Comparison of ENCODE assay signal across 27 mouse cellular contexts in genomic region chr8:93274609-93275008, GRCm38 (mm10). TPM values are rescaled to one million over a fixed set of nuclear protein-coding genes. Genes with fewer than 3 reads are reported as not detected.
DNase-seq lines count a peak whose midpoint lies in the region; ATAC-seq and TF ChIP-seq lines count a peak whose summit lies in the region.
"Had no signal": no experiment of that assay in that cellular context is flagged by ENCODE, and none has a peak within 500 bp of the region (broad histone marks: within the 10 kb centered on the region; RNA-seq: fewer than 3 reads in every experiment).

No protein-coding gene starts in this region.

- no peak for ATAC-seq in liver, postnatal 0 days
- ATAC-seq in granulocyte monocyte progenitor cell, adult 5-6 weeks (replicated peaks; ENCODE audit: poor library complexity, severe bottlenecking) = no peak
- no peak for ATAC-seq in activated CD4-positive, CD25-positive, alpha-beta regulatory T cell, adult 4 months
- ATAC-seq: CD4-positive, CD25-positive, alpha-beta regulatory T cell, adult 4 months; Patski had no signal

- H3K4me2 ChIP-seq in liver, postnatal 0 days (ENCODE audit: low read depth, low read length) = no peak overlapping the region

- peaks cover 5% of the 10 kb centered on the region; the same call in 1 of the 2 replicates for H3K79me2 ChIP-seq in liver, adult 2 months (ENCODE audit: control insufficient read depth, insufficient read depth, low read length)

- WGBS in liver, adult 2 months = 23% methylated on average over 4 of the region's 4 CpGs
- 64% methylated on average over 4 of the region's 4 CpGs for WGBS in liver, postnatal 0 days (ENCODE audit: insufficient replicate concordance)
- WGBS in small intestine, adult 2 months = 68% methylated on average over 4 of the region's 4 CpGs

- no peak for TF ChIP-seq POLR2A in liver, adult 2 months (IDR thresholded peaks at IDR 0.05; ENCODE audit: extremely low read depth, insufficient read depth, low read length)
- TF ChIP-seq POLR2A in small intestine, adult 2 months (IDR thresholded peaks at IDR 0.05; ENCODE audit: low read depth, low read length) = no peak

- H3K4me3 ChIP-seq in liver, adult 2 months (ENCODE audit: insufficient read depth, low read depth, low read length) = no peak overlapping the region
- H3K4me3 ChIP-seq in liver, postnatal 0 days (ENCODE audit: low read depth, low read length) = no peak overlapping the region
- H3K4me3 ChIP-seq in small intestine, adult 2 months (ENCODE audit: low read depth, low read length) = no peak overlapping the region

- H3K4me1 ChIP-seq in liver, adult 2 months (ENCODE audit: control insufficient read depth, insufficient read depth, low read length) = peaks cover 37% of the 10 kb centered on the region
- no peaks in the 10 kb centered on the region; the same call in 1 of the 2 replicates for H3K4me1 ChIP-seq in liver, postnatal 0 days (ENCODE audit: insufficient read depth)
- peaks cover 39% of the 10 kb centered on the region; the same call in 1 of the 2 replicates for H3K4me1 ChIP-seq in small intestine, adult 2 months (ENCODE audit: control insufficient read depth, insufficient read depth, insufficient read length, low read length)

- H3K9ac ChIP-seq in liver, adult 2 months (ENCODE audit: low read depth, low read length) = no peak overlapping the region
- no peak overlapping the region for H3K9ac ChIP-seq in liver, postnatal 0 days (replicated peaks)

- peak; percentile 60 for DNase-seq in heart, adult 11 months
- DNase-seq in heart, adult 8-10 months (ENCODE audit: low spot score) = no peak
- DNase-seq in liver, adult 2 months (ENCODE audit: extremely low read depth, low read depth, low spot score) = peak; percentile 85
- no peak for DNase-seq in liver, postnatal 0 days
- peak; percentile 2 for DNase-seq in 3T3-L1 (ENCODE audit: low read depth, low spot score)
- DNase-seq: adrenal gland, adult 2 months; adrenal gland, adult 8-10 months; adrenal gland, postnatal 10 days; adrenal gland, postnatal 14 days; adrenal gland, postnatal 25 days; adrenal gland, postnatal 36 days; B cell, adult 2 months; cerebellum, adult 11 months; cerebellum, adult 11-12 months; cerebellum, adult 18-20 months; cerebellum, adult 2 months had no signal

- no peak for TF ChIP-seq CTCF in liver, adult 2 months (IDR thresholded peaks at IDR 0.05; ENCODE audit: low read depth, low read length)
- no peak for TF ChIP-seq CTCF in liver, postnatal 0 days (IDR thresholded peaks at IDR 0.05; ENCODE audit: low read depth)
- TF ChIP-seq CTCF in small intestine, adult 2 months (IDR thresholded peaks at IDR 0.05; ENCODE audit: extremely low read depth, insufficient read length, insufficient replicate concordance, low read depth, low read length) = no peak

- H3K36me3 ChIP-seq in liver, adult 2 months (ENCODE audit: control insufficient read depth, insufficient read depth, low read length) = peaks cover 60% of the 10 kb centered on the region
- no peaks in the 10 kb centered on the region for H3K36me3 ChIP-seq in liver, postnatal 0 days (replicated peaks; ENCODE audit: insufficient read depth, low read length)
- peaks cover 4% of the 10 kb centered on the region; the same call in 1 of the 2 replicates for H3K36me3 ChIP-seq in small intestine, adult 2 months (ENCODE audit: control insufficient read depth, insufficient read depth, low read length)
- H3K36me3 ChIP-seq: G1E had no signal

- TF ChIP-seq EP300 in liver, postnatal 0 days (IDR thresholded peaks at IDR 0.05; ENCODE audit: low read depth) = no peak

- H3K27ac ChIP-seq in liver, adult 2 months (replicated peaks; ENCODE audit: insufficient read depth, low read depth, low read length) = peak overlapping the region; percentile 83
- H3K27ac ChIP-seq in liver, postnatal 0 days (ENCODE audit: low read depth) = no peak overlapping the region
- H3K27ac ChIP-seq in small intestine, adult 2 months (ENCODE audit: insufficient read depth, low read depth, low read length) = peak overlapping the region; percentile 11; the same call in 1 of the 2 replicates

- no peaks in the 10 kb centered on the region for H3K9me3 ChIP-seq in liver, postnatal 0 days (ENCODE audit: low read length)

- no peaks in the 10 kb centered on the region for H3K27me3 ChIP-seq in liver, adult 2 months (ENCODE audit: control insufficient read depth, insufficient read depth, low read length)
- H3K27me3 ChIP-seq in liver, postnatal 0 days (ENCODE audit: insufficient read depth, low read length) = no peaks in the 10 kb centered on the region
- H3K27me3 ChIP-seq in small intestine, adult 2 months (ENCODE audit: control insufficient read depth, insufficient read depth, low read length) = no peaks in the 10 kb centered on the region
- H3K27me3 ChIP-seq: Patski had no signal

RNA-seq across cellular contexts. Expression of gene Ces1f, which starts 4.9 kb away (rescaled TPM):
- 1 to 10 TPM in 1 of 4 experiments, under 1 TPM in 3; 0.25 to 1.2 (median 0.57) TPM for total RNA-seq in heart, adult 8-10 months (2022)
- 493 and 530 TPM in 2 replicates for total RNA-seq in liver, adult 2 months (2014; rRNA removed)
- 222 and 270 TPM in 2 replicates for polyA plus RNA-seq in liver, adult 2 months (2012; rRNA removed)
- 0.84 and 1.1 TPM in 2 replicates for polyA plus RNA-seq in liver, postnatal 0 days (2015; fragmentation: Nextera tagmentation; extraction: Ambion mirVana)
- 4.5 and 40.8 TPM in 2 replicates for polyA plus RNA-seq in small intestine, adult 2 months (2012; rRNA removed)
- not detected in 2 replicates for total RNA-seq in granulocyte monocyte progenitor cell, adult 5-6 weeks (2014; fragmentation: Nextera tagmentation)
- not detected in 2 replicates for total RNA-seq in granulocyte monocyte progenitor cell, adult 5-6 weeks (2017)
- polyA plus RNA-seq in activated CD4-positive, CD25-positive, alpha-beta regulatory T cell, adult 4 months (2017; shearing (Covaris generic)) = not detected
- total RNA-seq: CH12.LX, ES-E14, G1E had no signal
- polyA plus RNA-seq: brain, embryonic 14.5 days; C2C12; CD4-positive, CD25-positive, alpha-beta regulatory T cell, adult 4 months; cerebellum, adult 2 months; G1E; Patski had no signal

RNA-seq across cellular contexts. Expression of gene Ces1e, which starts 45.2 kb away (rescaled TPM):
- 1 to 10 TPM in 1 of 4 experiments, under 1 TPM in 3; 0.49 to 1.3 (median 0.81) TPM for total RNA-seq in heart, adult 8-10 months (2022)
- total RNA-seq in liver, adult 2 months (2014; rRNA removed) = 135 and 161 TPM in 2 replicates
- polyA plus RNA-seq in liver, adult 2 months (2012; rRNA removed) = 80.8 and 82.7 TPM in 2 replicates
- 5.4 and 7.4 TPM in 2 replicates for polyA plus RNA-seq in liver, postnatal 0 days (2015; fragmentation: Nextera tagmentation; extraction: Ambion mirVana)
- polyA plus RNA-seq in small intestine, adult 2 months (2012; rRNA removed) = 1.9 and 4.0 TPM in 2 replicates
- total RNA-seq in granulocyte monocyte progenitor cell, adult 5-6 weeks (2014; fragmentation: Nextera tagmentation) = not detected in 2 replicates
- not detected in 2 replicates for total RNA-seq in granulocyte monocyte progenitor cell, adult 5-6 weeks (2017)
- polyA plus RNA-seq in activated CD4-positive, CD25-positive, alpha-beta regulatory T cell, adult 4 months (2017; shearing (Covaris generic)) = not detected
- total RNA-seq: adrenal gland, adult 8-10 months; adrenal gland, postnatal 25 days; adrenal gland, postnatal 36 days; CH12.LX; ES-E14; G1E; MEL had no signal
- polyA plus RNA-seq: adrenal gland, adult 2 months; brain, embryonic 14.5 days; C2C12; CD4-positive, CD25-positive, alpha-beta regulatory T cell, adult 4 months; cerebellum, adult 2 months; G1E; Patski had no signal

Comparison
In these comparisons a context has a peak if more than half of its experiments do, and no peak if none do; other contexts are left out.
1. DNase-seq: peak in heart, adult 11 months (single experiment), liver, adult 2 months (single experiment) and 3T3-L1 (single experiment); none in heart, adult 8-10 months (single experiment) and liver, postnatal 0 days (single experiment).